Mouse (Mus musculus): ENCODE data around the gene Gabpb1.

The Gabpb1 gene

DNA sequence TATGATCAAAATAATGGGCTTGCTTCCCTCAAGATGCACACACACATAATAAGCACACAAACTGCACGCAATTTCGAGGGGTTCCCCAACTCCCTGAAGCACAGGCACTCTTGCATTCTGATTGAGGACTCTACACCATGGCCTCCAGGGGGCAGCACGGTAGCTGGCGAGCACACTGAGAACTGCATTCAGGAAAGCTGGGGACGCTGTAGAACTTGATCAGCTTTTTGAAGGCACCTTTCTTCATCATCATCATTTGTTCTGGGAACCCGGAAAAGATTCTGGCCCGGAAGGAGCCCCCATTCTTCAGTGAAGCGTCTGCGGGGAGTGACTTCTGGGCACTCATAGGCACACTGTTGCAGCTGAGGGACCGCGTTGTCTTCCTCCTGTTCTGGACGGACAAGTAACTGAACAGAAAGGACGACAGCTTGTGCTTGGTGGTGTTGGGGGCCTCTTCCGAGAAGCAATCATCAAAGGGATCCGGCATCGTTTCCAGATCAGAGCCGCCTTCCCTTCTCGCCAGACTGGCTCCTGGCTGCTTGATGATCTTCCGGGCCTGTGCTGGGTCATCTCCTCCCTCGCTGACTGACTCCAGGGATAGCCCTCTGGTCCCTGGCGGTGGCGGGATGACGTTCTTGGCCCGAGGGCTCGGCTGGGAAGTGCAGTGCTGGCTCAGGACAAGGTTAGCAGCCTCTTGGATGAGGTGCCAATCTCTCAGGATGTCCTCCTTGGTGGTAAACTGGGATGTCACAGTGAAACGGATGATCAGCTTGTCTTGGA, 82.1 kb downstream of the Gabpb1 start:
- peak; percentile 75 for DNase-seq (ENCODE audit: extremely low spot score)

GRCm38 (mm10) chr2:126591304-126591703, 84.8 kb downstream of the Gabpb1 start:
- DNase-seq (ENCODE audit: extremely low spot score) = no peak

- DNase-seq (ENCODE audit: extremely low spot score) = no peak
Observed at GRCm38 (mm10) chr2:126587468-126587867, 88.7 kb downstream of the Gabpb1 start.

GRCm38 (mm10) chr2:126584621-126585369, 91.3 kb downstream of the Gabpb1 start:
- no peak for DNase-seq (ENCODE audit: extremely low spot score)

DNA sequence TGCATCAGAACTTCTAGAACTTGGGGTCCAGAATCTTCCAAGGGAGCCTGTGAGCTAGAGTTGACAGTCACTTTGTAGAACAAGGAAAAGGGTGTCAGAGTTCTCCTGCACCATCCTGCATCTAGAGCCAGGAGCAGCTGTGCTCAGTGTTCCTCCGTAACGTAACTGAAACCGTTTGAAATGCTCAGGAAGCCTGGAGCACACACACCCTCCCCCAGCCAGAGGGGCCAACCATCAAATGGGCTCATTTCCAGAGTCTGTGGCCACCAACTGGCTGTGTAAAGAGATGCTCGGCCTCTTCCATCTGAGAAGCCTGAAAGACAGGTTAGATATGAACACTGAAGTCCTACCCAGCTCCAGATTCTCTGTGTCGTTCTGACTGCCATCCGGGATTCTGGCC, 92.2 kb downstream of the Gabpb1 start:
- DNase-seq (ENCODE audit: extremely low spot score) = no peak

DNA sequence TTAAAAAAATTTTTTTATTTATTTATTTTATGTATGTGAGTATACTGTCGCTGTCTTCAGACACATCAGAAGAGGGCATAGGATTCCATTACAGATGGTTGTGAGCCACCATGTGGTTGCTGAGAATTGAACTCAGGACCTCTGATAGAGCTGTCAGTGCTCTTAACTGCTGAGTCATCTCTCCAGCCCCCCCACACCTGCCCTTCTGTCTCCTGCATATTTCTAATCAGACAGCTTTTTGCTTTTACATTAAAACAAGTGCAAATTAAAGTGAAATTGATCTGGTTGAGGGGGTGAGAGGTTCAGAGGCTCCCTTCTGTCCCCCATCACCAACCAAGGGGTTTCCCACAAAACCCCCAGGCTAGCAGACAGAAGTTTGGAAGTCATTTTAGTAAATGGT, 96.9 kb downstream of the Gabpb1 start:
- DNase-seq (ENCODE audit: extremely low spot score) = no peak

Measured in embryo, embryonic 9.5 days (tissue).